Mouse (Mus musculus) neural tube, embryonic 10.5 days (tissue): Measurements from ENCODE around the gene Tshz2.

Experiments
- DNase-seq: peaks from one replicate; pipeline ENCODE4 v3.0.0-alpha.2; 2017; ENCODE audit warnings: low spot score; ENCODE audit errors: extremely low spot score

Gene Tshz2

GRCm38 (mm10) chr2:169695025-169695424 is 62.2 kb downstream of the Tshz2 start:
- DNase-seq, result no peak

GRCm38 (mm10) chr2:169699141-169699540 is 66.3 kb downstream of the Tshz2 start:
- no peak for DNase-seq

- DNase-seq, result no peak
Measured at GRCm38 (mm10) chr2:169699862-169700511, 67.2 kb downstream of the Tshz2 start.

- no peak for DNase-seq
Measured at GRCm38 (mm10) chr2:169702725-169703486, 70.1 kb downstream of the Tshz2 start.

GRCm38 (mm10) chr2:169721793-169722326 is 89.0 kb downstream of the Tshz2 start:
- no peak for DNase-seq

- no peak for DNase-seq
Measured at GRCm38 (mm10) chr2:169722341-169722740, 89.5 kb downstream of the Tshz2 start.

GRCm38 (mm10) chr2:169723645-169724462 is 91.0 kb downstream of the Tshz2 start:
- no peak for DNase-seq

- no peak for DNase-seq
Measured at GRCm38 (mm10) chr2:169728651-169729280, 96.0 kb downstream of the Tshz2 start.

- no peak for DNase-seq
Measured at GRCm38 (mm10) chr2:169730551-169730996, 97.8 kb downstream of the Tshz2 start.

GRCm38 (mm10) chr2:169734053-169734452 is 101.2 kb downstream of the Tshz2 start:
- no peak for DNase-seq

- DNase-seq, result no peak
Measured at GRCm38 (mm10) chr2:169735475-169736406, 102.9 kb downstream of the Tshz2 start.

GRCm38 (mm10) chr2:169740996-169741395 is 108.2 kb downstream of the Tshz2 start:
- no peak for DNase-seq

GRCm38 (mm10) chr2:169742791-169743190 is 110.0 kb downstream of the Tshz2 start:
- DNase-seq, result no peak

- no peak for DNase-seq
Measured at GRCm38 (mm10) chr2:169743294-169743693, 110.5 kb downstream of the Tshz2 start.

GRCm38 (mm10) chr2:169743910-169744309 is 111.1 kb downstream of the Tshz2 start:
- DNase-seq, result no peak

- DNase-seq, result no peak
Measured at GRCm38 (mm10) chr2:169747114-169747642, 114.4 kb downstream of the Tshz2 start.

- DNase-seq, result no peak
Measured at GRCm38 (mm10) chr2:169749331-169749945, 116.6 kb downstream of the Tshz2 start.

GRCm38 (mm10) chr2:169750574-169751491 is 118.0 kb downstream of the Tshz2 start:
- DNase-seq, result peak; percentile 26
